Mouse (Mus musculus) small intestine, adult 2 months (tissue): ENCODE data around the gene Nos1.

Experiments used
- CTCF ChIP-seq: fragments of 200-500 bp; IDR thresholded peaks from 2 replicates; pipeline ENCODE4 v1.5.1; 2012; ENCODE audit warnings: low read depth, mild to moderate bottlenecking, control low read depth, inconsistent platforms, low read length, moderate library complexity, mixed read lengths; ENCODE audit not compliant: insufficient replicate concordance, insufficient read length; ENCODE audit errors: extremely low read depth
- POLR2A ChIP-seq: fragments of 200-500 bp; IDR thresholded peaks from 2 replicates; pipeline ENCODE4 v1.6.1; 2012; ENCODE audit warnings: low read depth, mild to moderate bottlenecking, control low read depth, inconsistent platforms, low read length, moderate library complexity

DNA sequence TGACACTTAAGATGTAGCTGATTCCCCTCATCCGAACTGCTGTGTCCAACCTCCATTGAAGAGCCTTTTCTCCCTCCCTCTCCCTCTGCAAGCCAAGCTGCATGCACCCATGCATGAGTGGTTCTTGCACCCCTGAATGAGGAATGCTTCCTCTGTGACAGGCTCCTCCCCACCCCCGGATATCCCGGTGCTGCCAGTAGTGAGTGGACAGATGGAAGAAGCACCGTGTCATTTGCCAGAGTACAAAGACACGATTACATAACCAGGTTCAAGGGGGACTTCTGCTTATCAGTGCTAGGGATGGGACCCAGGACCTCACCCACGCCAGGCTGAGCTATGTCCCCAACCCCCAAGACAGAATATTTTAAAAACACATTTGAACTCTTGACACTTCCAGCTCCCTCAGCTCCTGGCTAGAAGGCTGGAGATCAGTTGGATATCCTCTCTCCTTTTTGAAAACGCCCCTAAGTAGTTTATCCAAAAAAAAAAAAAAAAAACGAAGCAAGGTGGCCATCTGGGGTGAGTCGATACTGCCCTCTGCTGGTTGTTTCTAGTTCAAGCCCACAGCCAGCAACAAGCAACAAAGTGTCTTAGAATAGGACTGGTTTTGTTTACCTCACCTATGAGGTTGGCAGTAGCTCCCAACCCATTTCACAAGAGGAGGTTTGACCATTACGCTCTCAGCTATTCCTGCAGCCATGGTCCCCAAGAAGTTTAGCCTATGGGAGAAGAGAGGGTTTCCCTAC lies 175.0 kb downstream of the Nos1 start:
- TF ChIP-seq CTCF (peak; percentile 56; the same call in 1 of the 2 replicates), POLR2A (no peak)
